Mouse (Mus musculus) thymus, adult 2 months (tissue): ENCODE measurements at regions not wholly inside any gene's neighbourhood (a gene's known extent, or its start where the extent isn't known, plus 50 kb on each side); places are given as distances from the start of the nearest gene placed in this dataset.

ENCODE experiments used
- DNase-seq: peaks from one replicate; pipeline ENCODE4 v3.0.0; 2021
- H3K27ac ChIP-seq: fragments of 200-500 bp; 2 replicates; pipeline ENCODE4 v1.5.1; 2012; ENCODE audit warnings: low read length, control low read depth; ENCODE audit not compliant: control insufficient read depth, insufficient read depth
- H3K27me3 ChIP-seq: fragments of 200-500 bp; 2 replicates; pipeline ENCODE4 v1.6.1; 2012; ENCODE audit warnings: mild to moderate bottlenecking, low read length, moderate library complexity, mixed read lengths; ENCODE audit not compliant: control insufficient read depth, insufficient read depth
- H3K36me3 ChIP-seq: fragments of 200-500 bp; 2 replicates; pipeline ENCODE4 v1.6.1; 2012; ENCODE audit warnings: mild to moderate bottlenecking, low read length, moderate library complexity; ENCODE audit not compliant: control insufficient read depth, insufficient read depth
- H3K4me1 ChIP-seq: fragments of 200-500 bp; replicated peaks from 2 replicates; pipeline ENCODE4 v1.6.1; 2012; ENCODE audit warnings: low read length; ENCODE audit not compliant: control insufficient read depth, insufficient read depth
- H3K4me3 ChIP-seq: fragments of 200-500 bp; 2 replicates; pipeline ENCODE4 v1.5.1; 2012; ENCODE audit warnings: mild to moderate bottlenecking, low read length, control low read depth, moderate library complexity; ENCODE audit not compliant: control insufficient read depth, insufficient read depth
- CTCF ChIP-seq: fragments of 200-500 bp; IDR thresholded peaks from 2 replicates; pipeline ENCODE4 v1.5.1; 2012; ENCODE audit warnings: mild to moderate bottlenecking, control low read depth, low read length, moderate library complexity, borderline replicate concordance; ENCODE audit not compliant: control insufficient read depth, poor library complexity, insufficient read depth; ENCODE audit errors: extremely low read depth
- POLR2A ChIP-seq: fragments of 200-500 bp; IDR thresholded peaks from 2 replicates; pipeline ENCODE4 v1.6.1; 2012; ENCODE audit warnings: mild to moderate bottlenecking, low read length, control low read depth, moderate library complexity; ENCODE audit not compliant: control insufficient read depth, poor library complexity, insufficient read depth; ENCODE audit errors: extremely low read depth
- WGBS: fragments of 180-500 bp; shearing (Covaris S2); methylation state at CpG from one replicate; pipeline ENCODE4 v1.1.7; 2018; 5-methylcytosine and 5-hydroxymethylcytosine counted together

GRCm38 (mm10) chr12:10482294-10483010, 91.9 kb downstream of the Rdh14 start:
- no peaks in the 10 kb centered on the region for H3K4me1 ChIP-seq
- TF ChIP-seq CTCF (no peak), POLR2A (no peak)

GRCm38 (mm10) chr12:10506721-10507120, 116.1 kb downstream of the Rdh14 start:
- DNase-seq, result no peak
- H3K27me3 ChIP-seq, result no peaks in the 10 kb centered on the region
- no peak overlapping the region for H3K27ac ChIP-seq
- H3K4me3 ChIP-seq, result no peak overlapping the region
- no peaks in the 10 kb centered on the region for H3K36me3 ChIP-seq
- TF ChIP-seq POLR2A, result no peak
- TF ChIP-seq CTCF, result no peak
- H3K4me1 ChIP-seq, result no peaks in the 10 kb centered on the region

More at GRCm38 (mm10) chr12:10482294-10483010, 91.9 kb downstream of the Rdh14 start:
- Histone ChIP-seq H3K36me3 (no peaks in the 10 kb centered on the region), H3K27me3 (no peaks in the 10 kb centered on the region), H3K4me3 (no peak overlapping the region), H3K27ac (no peak overlapping the region)
- DNase-seq, result no peak
- WGBS, result 85% methylated on average over 4 of the region's 4 CpGs

GRCm38 (mm10) chr12:10513526-10513925, 123.0 kb downstream of the Rdh14 start:
- WGBS, result 80% methylated on average over 5 of the region's 5 CpGs
- no peak for TF ChIP-seq POLR2A
- no peak for TF ChIP-seq CTCF

GRCm38 (mm10) chr12:10514278-10514677, 123.7 kb downstream of the Rdh14 start:
- no peak overlapping the region for H3K4me3 ChIP-seq
- no peak for DNase-seq
- no peak overlapping the region for H3K27ac ChIP-seq
- H3K27me3 ChIP-seq, result no peaks in the 10 kb centered on the region
- no peaks in the 10 kb centered on the region for H3K4me1 ChIP-seq
- 85% methylated on average over 8 of the region's 8 CpGs for WGBS
- H3K36me3 ChIP-seq, result no peaks in the 10 kb centered on the region
- TF ChIP-seq CTCF (no peak), POLR2A (no peak)

More at GRCm38 (mm10) chr12:10513526-10513925, 123.0 kb downstream of the Rdh14 start:
- Histone ChIP-seq H3K4me1 (no peaks in the 10 kb centered on the region), H3K27me3 (no peaks in the 10 kb centered on the region), H3K4me3 (no peak overlapping the region), H3K27ac (no peak overlapping the region), H3K36me3 (no peaks in the 10 kb centered on the region)
- DNase-seq, result no peak

- H3K4me1 ChIP-seq, result no peaks in the 10 kb centered on the region
- WGBS, result 70% methylated on average over 7 of the region's 7 CpGs
- no peak for TF ChIP-seq CTCF
- no peak for TF ChIP-seq POLR2A
- H3K27ac ChIP-seq, result no peak overlapping the region
- H3K4me3 ChIP-seq, result no peak overlapping the region
- no peaks in the 10 kb centered on the region for H3K27me3 ChIP-seq
- no peaks in the 10 kb centered on the region for H3K36me3 ChIP-seq
- DNase-seq, result no peak
Observed at GRCm38 (mm10) chr12:10524509-10525286, 134.1 kb downstream of the Rdh14 start.

- Histone ChIP-seq H3K27ac (no peak overlapping the region), H3K4me1 (no peaks in the 10 kb centered on the region), H3K36me3 (no peaks in the 10 kb centered on the region), H3K4me3 (no peak overlapping the region), H3K27me3 (no peaks in the 10 kb centered on the region)
- no peak for DNase-seq
- no peak for TF ChIP-seq CTCF
- TF ChIP-seq POLR2A, result no peak
- WGBS, result 80% methylated on average over 4 of the region's 4 CpGs
Observed at GRCm38 (mm10) chr12:10525934-10526333, 135.4 kb downstream of the Rdh14 start.

DNA sequence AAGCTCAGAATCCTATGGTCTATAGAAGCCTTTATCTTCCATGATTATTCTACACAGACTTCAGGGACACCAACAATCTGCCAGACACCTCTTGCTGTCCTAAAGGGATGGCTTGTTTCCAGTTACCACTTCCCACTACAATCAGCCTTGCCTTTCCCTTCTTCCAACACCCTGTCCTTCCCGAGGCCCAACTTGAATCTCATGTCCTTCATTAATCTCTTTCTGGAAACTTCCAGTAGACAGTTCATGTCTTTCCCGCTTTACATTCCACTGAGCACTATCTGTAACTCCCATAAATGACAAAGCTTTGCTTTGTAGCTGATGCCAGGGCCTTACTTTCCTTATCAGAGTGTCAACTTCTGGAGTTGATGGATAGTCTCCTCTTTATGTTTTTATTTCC, 138.5 kb downstream of the Rdh14 start:
- WGBS, result 78% methylated on average over 2 of the region's 2 CpGs
- no peak for DNase-seq
- H3K36me3 ChIP-seq, result no peaks in the 10 kb centered on the region

More for the DNA sequence above, 138.5 kb downstream of the Rdh14 start:
- TF ChIP-seq POLR2A, result no peak
- TF ChIP-seq CTCF, result no peak
- no peaks in the 10 kb centered on the region for H3K27me3 ChIP-seq
- no peak overlapping the region for H3K27ac ChIP-seq
- no peaks in the 10 kb centered on the region for H3K4me1 ChIP-seq
- H3K4me3 ChIP-seq, result no peak overlapping the region
